Mouse (Mus musculus) inflammation-experienced regulatory T-cells, adult 6 months (primary cell): ENCODE data around the gene Rfc2. TPM values are rescaled to one million over a fixed set of nuclear protein-coding genes. Genes with fewer than 3 reads are reported as not detected.

Source experiments
- polyA plus RNA-seq, 3 experiments: library from polyadenylated mRNA; unstranded; fragments of 100-300 nt; shearing (Covaris generic); gene quantifications; one replicate each; pipeline ENCODE4 v1.2.1; 2017

The Rfc2 gene
- polyA plus RNA-seq, 3 experiments from 2014 or later = 140 to 223 (median 144) TPM

Other genes starting within 250 kb of the Rfc2 start
- gene Gtf2ird1, start 124.7 kb upstream of the Rfc2 start, polyA plus RNA-seq = 10 to 100 TPM in 1 of 3 experiments, 1 to 10 TPM in 2; 3.5 to 12.4 (median 5.7) TPM
- gene Clip2, start 28.9 kb upstream of the Rfc2 start, polyA plus RNA-seq = under 1 TPM; 0.55 to 0.88 (median 0.74) TPM
- gene Syna, start 21.2 kb upstream of the Rfc2 start, polyA plus RNA-seq = 1 to 10 TPM in 1 of 3 experiments, under 1 TPM in 1, not detected in 1; 0.28 to 1.1 TPM
- 10 to 100 TPM in 2 of 3 experiments, 1 to 10 TPM in 1; 6.3 to 13.1 (median 12.2) TPM for gene Lat2, start 33.7 kb downstream of the Rfc2 start, polyA plus RNA-seq
- 100 to 1,000 TPM in 1 of 3 experiments, 10 to 100 TPM in 2; 92.8 to 133 (median 95.4) TPM for gene Eif4h, start 58.1 kb downstream of the Rfc2 start, polyA plus RNA-seq
- 1 to 10 TPM; 4.4 to 8.4 (median 7.1) TPM for gene Limk1, start 107.2 kb downstream of the Rfc2 start, polyA plus RNA-seq
- gene Eln, start 166.0 kb downstream of the Rfc2 start, polyA plus RNA-seq = under 1 TPM in 1 of 3 experiments, not detected in 2; 0.19 TPM